Mouse (Mus musculus) brain, embryonic 14.5 days (tissue): ENCODE results near the gene Cntnap5b. TPM values are rescaled to one million over a fixed set of nuclear protein-coding genes. Genes with fewer than 3 reads are reported as not detected.
A peak's percentile ranks its signal among the peaks of the same experiment; 100 is the strongest.

ENCODE experiments used
- DNase-seq: peaks from one replicate; pipeline ENCODE4 v3.0.0-alpha.2; 2011; ENCODE audit warnings: low read depth
- CTCF ChIP-seq: fragments of 200-500 bp; IDR thresholded peaks from 2 replicates; pipeline ENCODE4 v1.5.1; 2012; ENCODE audit warnings: inconsistent platforms, mild to moderate bottlenecking, moderate library complexity, borderline replicate concordance; ENCODE audit not compliant: insufficient read depth, insufficient read length; ENCODE audit errors: extremely low read depth
- POLR2A ChIP-seq: fragments of 200-500 bp; IDR thresholded peaks from 2 replicates; pipeline ENCODE4 v1.6.1; 2012; ENCODE audit warnings: mild to moderate bottlenecking, inconsistent platforms, borderline replicate concordance; ENCODE audit not compliant: poor library complexity, insufficient read depth, insufficient read length, severe bottlenecking; ENCODE audit errors: extremely low read depth
- polyA plus RNA-seq: library from polyadenylated mRNA; depleted of rRNA; stranded (reverse); fragments of >200 nt; gene quantifications from 2 replicates; pipeline ENCODE4 v1.2.3, GENCODE M21; 2012

Cntnap5b gene
- polyA plus RNA-seq, 1 experiment, result 3.2 TPM

GRCm38 (mm10) chr1:100180050-100180449 lies 407.5 kb downstream of the Cntnap5b start:
- TF ChIP-seq POLR2A, result no peak
- no peak for TF ChIP-seq CTCF
- DNase-seq, result peak; percentile 92

DNA sequence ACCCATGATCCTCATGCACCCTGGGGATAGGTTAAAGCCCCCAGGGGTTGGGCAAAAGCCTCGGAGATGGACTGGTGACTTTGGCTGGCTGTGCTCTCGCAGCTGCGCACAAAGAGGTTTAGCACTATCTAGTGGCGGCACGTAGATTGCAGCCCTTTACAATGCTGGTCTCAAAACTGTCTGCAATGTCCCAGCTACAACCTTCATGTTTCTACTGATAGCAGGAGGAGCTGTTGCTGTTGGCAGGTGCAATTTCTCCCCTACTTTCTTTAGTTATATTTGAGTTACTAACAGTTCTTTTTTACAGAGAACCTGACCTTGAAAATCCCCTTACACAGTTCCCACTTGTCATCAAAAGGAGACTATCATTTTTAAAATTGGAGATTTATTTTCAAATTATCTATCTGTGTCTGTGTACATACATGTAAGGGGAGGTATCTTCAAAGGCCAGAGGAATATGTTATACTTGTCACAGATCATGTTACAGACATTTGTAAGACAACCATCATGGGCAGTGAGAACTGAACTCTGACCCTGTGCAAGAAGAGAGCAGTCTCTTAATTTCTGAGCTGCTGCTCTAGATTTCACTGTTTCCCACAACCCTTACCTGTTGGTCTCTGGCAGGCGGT lies 459.5 kb downstream of the Cntnap5b start:
- DNase-seq, result peak; percentile 78
- TF ChIP-seq POLR2A (no peak), CTCF (no peak)

- TF ChIP-seq POLR2A (no peak), CTCF (no peak)
- no peak for DNase-seq
These were observed 479.4 kb downstream of the Cntnap5b start for GRCm38 (mm10) chr1:100251964-100252363.

- no peak for DNase-seq
These were observed 538.1 kb downstream of the Cntnap5b start for GRCm38 (mm10) chr1:100310687-100311086.

GRCm38 (mm10) chr1:100331066-100331465 lies 558.5 kb downstream of the Cntnap5b start:
- no peak for DNase-seq
- no peak for TF ChIP-seq CTCF
- TF ChIP-seq POLR2A, result no peak

More at GRCm38 (mm10) chr1:100310687-100311086, 538.1 kb downstream of the Cntnap5b start:
- TF ChIP-seq CTCF (no peak), POLR2A (no peak)

- TF ChIP-seq CTCF (no peak), POLR2A (no peak)
- peak; percentile 77 for DNase-seq
These were observed 597.0 kb downstream of the Cntnap5b start for GRCm38 (mm10) chr1:100369415-100370113.

DNA sequence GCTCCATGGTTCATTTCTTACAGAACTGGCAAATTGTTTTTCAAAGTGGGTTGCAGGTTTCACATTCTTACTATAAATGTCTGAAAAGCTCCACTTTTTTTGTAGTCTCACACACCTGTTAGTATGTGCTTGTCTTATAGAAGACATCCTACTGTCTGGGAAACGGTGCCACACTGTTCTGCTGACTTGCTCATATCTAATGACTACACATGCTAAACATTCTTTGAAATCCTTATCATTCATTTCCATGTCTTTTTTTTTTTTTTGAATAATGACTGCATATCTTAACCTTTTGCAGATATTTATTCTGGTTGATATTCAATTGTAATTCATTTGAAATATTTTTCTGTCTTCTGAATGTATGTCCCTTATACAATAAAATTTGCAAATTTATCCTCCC lies 613.7 kb downstream of the Cntnap5b start:
- DNase-seq, result no peak
- no peak for TF ChIP-seq POLR2A
- no peak for TF ChIP-seq CTCF

- DNase-seq, result no peak
- no peak for TF ChIP-seq CTCF
- no peak for TF ChIP-seq POLR2A
These were observed 621.5 kb downstream of the Cntnap5b start for GRCm38 (mm10) chr1:100394034-100394433.

DNA sequence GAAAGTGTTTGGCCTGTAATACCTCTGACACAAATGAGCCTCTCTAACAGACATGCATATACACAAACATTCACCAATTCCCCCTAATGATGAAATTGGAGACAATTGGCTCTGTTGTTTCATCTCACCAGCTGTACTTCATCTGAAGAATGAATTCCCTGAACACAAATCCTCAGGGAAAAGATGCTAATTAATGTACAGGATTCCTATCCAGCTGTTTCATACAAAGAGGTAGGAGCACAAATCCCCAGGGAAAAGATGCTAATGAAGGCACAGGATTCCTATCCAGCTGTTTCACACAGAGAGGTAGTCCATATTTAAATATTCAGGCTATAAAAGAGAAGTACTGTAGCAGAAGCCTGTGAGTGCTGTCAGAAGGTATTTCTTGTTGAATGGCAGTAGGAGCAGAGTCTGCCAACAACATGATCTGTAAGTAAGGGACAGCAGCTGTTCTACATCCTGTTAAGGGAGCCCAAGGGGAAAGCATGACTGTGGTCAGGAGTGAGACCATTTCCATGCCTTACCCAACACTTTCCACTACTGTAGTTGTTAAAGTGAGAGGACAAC lies 644.2 kb downstream of the Cntnap5b start:
- no peak for TF ChIP-seq POLR2A
- no peak for TF ChIP-seq CTCF
- peak; percentile 74 for DNase-seq

DNA sequence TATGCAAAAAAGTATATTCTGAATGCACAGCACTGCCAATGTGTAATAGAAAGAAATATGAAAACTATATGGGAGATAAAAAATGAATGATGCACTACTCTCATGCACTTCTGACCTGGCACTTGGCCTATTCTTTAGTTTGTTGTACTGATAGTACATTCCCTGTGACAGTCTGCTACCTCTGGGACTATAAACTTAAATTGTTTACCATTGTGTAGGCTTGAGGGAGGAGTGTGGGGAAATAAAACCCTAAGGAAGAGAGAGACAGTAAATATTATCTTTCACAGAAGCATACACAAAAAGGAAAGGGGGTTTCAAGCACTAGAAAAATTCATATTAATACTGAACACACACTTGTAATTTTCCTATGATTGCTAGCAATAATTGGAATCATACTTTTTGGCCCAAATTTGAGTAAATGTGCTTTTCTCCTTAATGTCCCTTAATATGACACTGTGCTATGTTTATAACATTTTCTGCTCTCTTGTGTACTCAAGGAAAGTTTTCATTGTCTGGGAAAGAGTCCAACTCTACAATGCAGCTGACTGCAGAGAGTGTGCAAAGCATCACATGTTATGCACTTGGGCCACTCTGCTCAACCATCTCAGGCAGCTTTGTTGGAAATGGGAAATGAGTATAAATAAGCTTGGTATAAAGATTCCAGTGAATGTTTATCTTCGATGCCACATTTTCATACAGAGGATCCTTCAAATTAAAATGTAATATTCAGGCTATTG lies 657.6 kb downstream of the Cntnap5b start:
- TF ChIP-seq CTCF (no peak), POLR2A (no peak)
- no peak for DNase-seq

GRCm38 (mm10) chr1:100463877-100464276 lies 691.3 kb downstream of the Cntnap5b start:
- DNase-seq, result peak; percentile 3

More at GRCm38 (mm10) chr1:100463877-100464276, 691.3 kb downstream of the Cntnap5b start:
- TF ChIP-seq CTCF, result no peak
- no peak for TF ChIP-seq POLR2A
